Mouse (Mus musculus): ENCODE data around the gene Pias4. TPM values are rescaled to one million over a fixed set of nuclear protein-coding genes. Genes with fewer than 3 reads are reported as not detected.
A peak's percentile ranks its signal among the peaks of the same experiment; 100 is the strongest.

Gene Pias4
- polyA plus RNA-seq, 1 experiment = 36.8 TPM

- H3K27ac ChIP-seq (ENCODE audit: insufficient read depth, low read length) = peak overlapping the region; percentile 89
- H3K4me3 ChIP-seq (ENCODE audit: low read depth, low read length) = peak overlapping the region; percentile 95
- no peak for TF ChIP-seq POLR2A (IDR thresholded peaks at IDR 0.05; ENCODE audit: insufficient read depth, low read length)
- no peak for TF ChIP-seq EP300 (IDR thresholded peaks at IDR 0.05; ENCODE audit: insufficient read depth, low read depth, low read length)
- TF ChIP-seq CTCF (IDR thresholded peaks at IDR 0.05; ENCODE audit: low read depth, low read length) = no peak
- no peaks in the 10 kb centered on the region for H3K27me3 ChIP-seq (ENCODE audit: control insufficient read depth, insufficient read depth, low read length, poor library complexity, severe bottlenecking)
- peak overlapping the region; percentile 97 for H3K9ac ChIP-seq (ENCODE audit: low read depth, poor library complexity, severe bottlenecking)
- no peaks in the 10 kb centered on the region for H3K9me3 ChIP-seq (replicated peaks; ENCODE audit: control insufficient read depth, insufficient read depth, low read length, poor library complexity, severe bottlenecking)
- peaks cover 2% of the 10 kb centered on the region for H3K4me1 ChIP-seq (ENCODE audit: control insufficient read depth, insufficient read depth, low read length)
- H3K36me3 ChIP-seq (ENCODE audit: control insufficient read depth, insufficient read depth, low read length, poor library complexity, severe bottlenecking) = peaks cover 12% of the 10 kb centered on the region
These were observed 27.7 kb downstream of the Pias4 start for GRCm38 (mm10) chr10:81140005-81140404.

- Histone ChIP-seq H3K36me3 (ENCODE audit: control insufficient read depth, insufficient read depth, low read length, poor library complexity, severe bottlenecking) (peaks cover 6% of the 10 kb centered on the region), H3K27ac (ENCODE audit: insufficient read depth, low read length) (peak overlapping the region; percentile 89), H3K4me1 (ENCODE audit: control insufficient read depth, insufficient read depth, low read length) (peaks cover 2% of the 10 kb centered on the region)
These were observed 28.2 kb downstream of the Pias4 start for GRCm38 (mm10) chr10:81139529-81139846.

GRCm38 (mm10) chr10:81138821-81139528 is 28.7 kb downstream of the Pias4 start:
- H3K27me3 ChIP-seq (ENCODE audit: control insufficient read depth, insufficient read depth, low read length, poor library complexity, severe bottlenecking) = no peaks in the 10 kb centered on the region
- TF ChIP-seq EP300 (IDR thresholded peaks at IDR 0.05; ENCODE audit: insufficient read depth, low read depth, low read length) = 0 out of 2 replicates have a peak, but pooled peaks have one; percentile 2
- no peak for TF ChIP-seq CTCF (IDR thresholded peaks at IDR 0.05; ENCODE audit: low read depth, low read length)
- peaks cover 2% of the 10 kb centered on the region for H3K4me1 ChIP-seq (ENCODE audit: control insufficient read depth, insufficient read depth, low read length)
- peak overlapping the region; percentile 89 for H3K27ac ChIP-seq (ENCODE audit: insufficient read depth, low read length)
- peak overlapping the region; percentile 95 for H3K4me3 ChIP-seq (ENCODE audit: low read depth, low read length)
- H3K9me3 ChIP-seq (replicated peaks; ENCODE audit: control insufficient read depth, insufficient read depth, low read length, poor library complexity, severe bottlenecking) = no peaks in the 10 kb centered on the region
- H3K36me3 ChIP-seq (ENCODE audit: control insufficient read depth, insufficient read depth, low read length, poor library complexity, severe bottlenecking) = peaks cover 1% of the 10 kb centered on the region; the same call in 1 of the 2 replicates
- H3K9ac ChIP-seq (ENCODE audit: low read depth, poor library complexity, severe bottlenecking) = peak overlapping the region; percentile 97

More at GRCm38 (mm10) chr10:81139529-81139846, 28.2 kb downstream of the Pias4 start:
- no peak for TF ChIP-seq POLR2A (IDR thresholded peaks at IDR 0.05; ENCODE audit: insufficient read depth, low read length)
- TF ChIP-seq CTCF (IDR thresholded peaks at IDR 0.05; ENCODE audit: low read depth, low read length) = no peak
- no peak for TF ChIP-seq EP300 (IDR thresholded peaks at IDR 0.05; ENCODE audit: insufficient read depth, low read depth, low read length)
- Histone ChIP-seq H3K9ac (ENCODE audit: low read depth, poor library complexity, severe bottlenecking) (peak overlapping the region; percentile 97), H3K9me3 (replicated peaks; ENCODE audit: control insufficient read depth, insufficient read depth, low read length, poor library complexity, severe bottlenecking) (no peaks in the 10 kb centered on the region), H3K27me3 (ENCODE audit: control insufficient read depth, insufficient read depth, low read length, poor library complexity, severe bottlenecking) (no peaks in the 10 kb centered on the region), H3K4me3 (ENCODE audit: low read depth, low read length) (peak overlapping the region; percentile 95)

- Histone ChIP-seq H3K27ac (ENCODE audit: insufficient read depth, low read length) (peak overlapping the region; percentile 66), H3K9ac (ENCODE audit: low read depth, poor library complexity, severe bottlenecking) (peak overlapping the region; percentile 97), H3K4me3 (ENCODE audit: low read depth, low read length) (peak overlapping the region; percentile 95), H3K27me3 (ENCODE audit: control insufficient read depth, insufficient read depth, low read length, poor library complexity, severe bottlenecking) (no peaks in the 10 kb centered on the region), H3K9me3 (replicated peaks; ENCODE audit: control insufficient read depth, insufficient read depth, low read length, poor library complexity, severe bottlenecking) (no peaks in the 10 kb centered on the region), H3K4me1 (ENCODE audit: control insufficient read depth, insufficient read depth, low read length) (peaks cover 2% of the 10 kb centered on the region), H3K36me3 (ENCODE audit: control insufficient read depth, insufficient read depth, low read length, poor library complexity, severe bottlenecking) (no peaks in the 10 kb centered on the region)
- TF ChIP-seq CTCF (IDR thresholded peaks at IDR 0.05; ENCODE audit: low read depth, low read length) = no peak
- no peak for TF ChIP-seq POLR2A (IDR thresholded peaks at IDR 0.05; ENCODE audit: insufficient read depth, low read length)
- TF ChIP-seq EP300 (IDR thresholded peaks at IDR 0.05; ENCODE audit: insufficient read depth, low read depth, low read length) = no peak
These were observed 29.5 kb downstream of the Pias4 start for GRCm38 (mm10) chr10:81138131-81138782.

- TF ChIP-seq POLR2A (IDR thresholded peaks at IDR 0.05; ENCODE audit: insufficient read depth, low read length) = no peak
- Histone ChIP-seq H3K4me1 (ENCODE audit: control insufficient read depth, insufficient read depth, low read length) (peaks cover 2% of the 10 kb centered on the region), H3K27me3 (ENCODE audit: control insufficient read depth, insufficient read depth, low read length, poor library complexity, severe bottlenecking) (no peaks in the 10 kb centered on the region), H3K9me3 (replicated peaks; ENCODE audit: control insufficient read depth, insufficient read depth, low read length, poor library complexity, severe bottlenecking) (no peaks in the 10 kb centered on the region), H3K4me3 (ENCODE audit: low read depth, low read length) (peak overlapping the region; percentile 95), H3K36me3 (ENCODE audit: control insufficient read depth, insufficient read depth, low read length, poor library complexity, severe bottlenecking) (no peaks in the 10 kb centered on the region), H3K27ac (ENCODE audit: insufficient read depth, low read length) (peak overlapping the region; percentile 66), H3K9ac (ENCODE audit: low read depth, poor library complexity, severe bottlenecking) (peak overlapping the region; percentile 99)
These were observed 30.2 kb downstream of the Pias4 start for GRCm38 (mm10) chr10:81137252-81138130.
